Mouse (Mus musculus): ENCODE measurements around the gene Olfr930. TPM values are rescaled to one million over a fixed set of nuclear protein-coding genes. Genes with fewer than 3 reads are reported as not detected.

Gene Olfr930
- not detected in 2 replicates for polyA plus RNA-seq (2012)

- no peak for TF ChIP-seq GATA1 (IDR thresholded peaks at IDR 0.05; ENCODE audit: low read length)
Observed at GRCm38 (mm10) chr9:38929509-38929908, at the start of gene Olfr930. Gene Olfr930 (plus strand): TSS chr9:38929809.

- TF ChIP-seq GATA1 (IDR thresholded peaks at IDR 0.05; ENCODE audit: low read length) = no peak
Observed at GRCm38 (mm10) chr9:38953401-38954123, 24.0 kb downstream of the Olfr930 start.

- TF ChIP-seq GATA1 (IDR thresholded peaks at IDR 0.05; ENCODE audit: low read length) = no peak
Observed at GRCm38 (mm10) chr9:38954124-38954416, 24.5 kb downstream of the Olfr930 start.

GRCm38 (mm10) chr9:38972013-38972412, 42.4 kb downstream of the Olfr930 start, which contains the start of gene Olfr933:
Gene Olfr933 (plus strand): TSS chr9:38972313.
- TF ChIP-seq GATA1 (IDR thresholded peaks at IDR 0.05; ENCODE audit: low read length) = no peak

Other genes with a start within 250 kb of the Olfr930 start
- gene Olfr919, start 226.1 kb upstream of the Olfr930 start, polyA plus RNA-seq (2012) = not detected in 2 replicates
- gene Vwa5a, start 211.5 kb upstream of the Olfr930 start, polyA plus RNA-seq (2012) = 0.40 and 0.56 TPM in 2 replicates
- gene Olfr920, start 177.5 kb upstream of the Olfr930 start, polyA plus RNA-seq (2012) = not detected in 2 replicates
- not detected in 2 replicates for gene Olfr921, start 156.7 kb upstream of the Olfr930 start, polyA plus RNA-seq (2012)
- gene Olfr922, start 115.2 kb upstream of the Olfr930 start, polyA plus RNA-seq (2012) = not detected in 2 replicates
- gene Olfr923, start 103.3 kb upstream of the Olfr930 start, polyA plus RNA-seq (2012) = not detected in 2 replicates
- gene Olfr924, start 85.4 kb upstream of the Olfr930 start, polyA plus RNA-seq (2012) = not detected in 2 replicates
- not detected in 2 replicates for gene Olfr26, start 74.7 kb upstream of the Olfr930 start, polyA plus RNA-seq (2012)
- not detected in 2 replicates for gene Olfr926, start 52.7 kb upstream of the Olfr930 start, polyA plus RNA-seq (2012)
- gene Olfr933, start 42.5 kb downstream of the Olfr930 start, polyA plus RNA-seq (2012) = not detected in 2 replicates
- gene Olfr934, start 58.5 kb downstream of the Olfr930 start, polyA plus RNA-seq (2012) = not detected in 2 replicates
- gene Olfr935, start 69.9 kb downstream of the Olfr930 start, polyA plus RNA-seq (2012) = not detected in 2 replicates
- gene Olfr146, start 93.6 kb downstream of the Olfr930 start, polyA plus RNA-seq (2012) = not detected in 2 replicates
- not detected in 2 replicates for gene Olfr937, start 135.1 kb downstream of the Olfr930 start, polyA plus RNA-seq (2012)
- gene Olfr938, start 149.1 kb downstream of the Olfr930 start, polyA plus RNA-seq (2012) = not detected in 2 replicates
- gene Olfr27, start 198.3 kb downstream of the Olfr930 start, polyA plus RNA-seq (2012) = not detected in 2 replicates
- gene Olfr943, start 236.5 kb downstream of the Olfr930 start, polyA plus RNA-seq (2012) = not detected in 2 replicates

All from G1E-ER4 (cell line).